Mouse (Mus musculus): Measurements from ENCODE around the gene Apol9b. TPM values are rescaled to one million over a fixed set of nuclear protein-coding genes. Genes with fewer than 3 reads are reported as not detected.
"Not testable (repeated sequence)": the region's sequence is repeated elsewhere in the genome, so short reads cannot be mapped to it uniquely, and the experiment has no call there.

Gene Apol9b
- not detected for total RNA-seq (2022)

DNA sequence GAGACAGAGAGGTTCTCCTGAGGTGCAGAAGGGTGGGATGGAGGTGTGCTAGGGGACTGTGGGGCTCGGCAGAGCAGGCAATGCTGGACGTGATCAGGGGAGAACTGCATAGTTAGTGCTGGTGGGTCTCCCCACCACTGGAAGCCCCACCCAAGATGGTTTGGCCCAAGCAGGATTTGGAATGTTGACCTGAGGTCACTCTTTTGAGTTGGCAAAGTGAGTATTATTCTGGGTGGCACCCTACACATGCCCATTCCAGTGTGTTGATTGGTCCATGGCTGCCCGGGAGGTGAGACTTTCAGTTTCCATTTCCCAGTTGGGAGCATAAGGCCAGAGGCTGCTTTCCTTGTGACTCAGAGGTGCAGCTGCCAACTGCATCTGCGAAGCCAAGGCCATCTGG is at the start of gene Apol9b:
Apol9b (plus strand) TSS at position 301 of the 400 bp plus-strand sequence.
- DNase-seq (ENCODE audit: low spot score in 2 of 2), result not testable (repeated sequence)

DNA sequence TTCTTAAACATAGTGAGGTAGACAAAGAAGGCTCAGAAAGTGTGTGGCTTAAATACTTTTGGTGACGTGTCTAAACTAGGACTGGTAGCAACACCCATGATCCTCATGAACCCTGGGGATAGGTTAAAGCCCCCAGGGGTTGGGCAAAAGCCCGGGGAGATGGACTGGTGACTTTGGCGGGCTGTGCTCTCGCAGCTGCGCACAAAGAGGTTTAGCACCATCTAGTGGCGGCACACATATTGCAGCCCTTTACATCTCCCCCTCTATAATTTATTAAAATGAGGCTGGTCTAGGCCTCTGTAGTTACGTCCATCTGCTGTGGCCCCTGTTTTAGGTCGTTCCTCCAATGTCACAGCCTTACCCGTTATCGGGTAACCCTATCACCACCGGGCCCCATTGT is 44.9 kb upstream of the Apol9b start:
- DNase-seq (ENCODE audit: low spot score in 2 of 2), result peak in 1 of 2 experiments; percentile 31

DNA sequence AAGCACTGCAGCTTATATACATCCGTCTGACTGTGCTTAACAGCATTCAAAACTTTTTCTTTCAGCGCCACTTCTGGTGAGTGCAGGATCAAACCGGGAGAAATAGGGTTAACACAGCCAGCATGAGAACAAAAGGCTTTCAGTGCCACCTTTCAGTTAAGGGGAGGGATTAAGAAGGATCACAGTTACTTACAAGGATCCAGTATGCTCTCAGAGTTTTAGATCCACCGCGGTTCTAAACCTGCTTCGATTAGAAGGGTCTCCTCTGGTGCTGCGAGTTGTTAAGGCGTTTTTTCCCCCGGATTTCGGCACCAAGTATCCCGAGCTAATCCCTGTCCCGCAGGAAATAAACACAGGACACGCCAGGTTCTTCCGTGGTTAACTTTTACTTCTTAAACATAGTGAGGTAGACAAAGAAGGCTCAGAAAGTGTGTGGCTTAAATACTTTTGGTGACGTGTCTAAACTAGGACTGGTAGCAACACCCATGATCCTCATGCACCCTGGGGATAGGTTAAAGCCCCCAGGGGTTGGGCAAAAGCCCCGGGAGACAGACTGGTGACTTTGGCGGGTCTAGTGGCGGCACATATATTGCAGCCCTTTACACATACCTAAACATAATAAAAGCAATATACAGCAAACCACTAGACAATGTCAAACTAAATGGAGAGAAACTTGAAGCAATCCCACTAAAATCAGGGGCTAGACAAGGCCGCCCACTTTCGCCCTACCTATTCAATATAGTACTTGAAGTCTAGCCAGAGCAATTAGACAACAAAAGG is 37.1 kb upstream of the Apol9b start:
- not testable (repeated sequence) for DNase-seq (ENCODE audit: low spot score in 2 of 2)

DNA sequence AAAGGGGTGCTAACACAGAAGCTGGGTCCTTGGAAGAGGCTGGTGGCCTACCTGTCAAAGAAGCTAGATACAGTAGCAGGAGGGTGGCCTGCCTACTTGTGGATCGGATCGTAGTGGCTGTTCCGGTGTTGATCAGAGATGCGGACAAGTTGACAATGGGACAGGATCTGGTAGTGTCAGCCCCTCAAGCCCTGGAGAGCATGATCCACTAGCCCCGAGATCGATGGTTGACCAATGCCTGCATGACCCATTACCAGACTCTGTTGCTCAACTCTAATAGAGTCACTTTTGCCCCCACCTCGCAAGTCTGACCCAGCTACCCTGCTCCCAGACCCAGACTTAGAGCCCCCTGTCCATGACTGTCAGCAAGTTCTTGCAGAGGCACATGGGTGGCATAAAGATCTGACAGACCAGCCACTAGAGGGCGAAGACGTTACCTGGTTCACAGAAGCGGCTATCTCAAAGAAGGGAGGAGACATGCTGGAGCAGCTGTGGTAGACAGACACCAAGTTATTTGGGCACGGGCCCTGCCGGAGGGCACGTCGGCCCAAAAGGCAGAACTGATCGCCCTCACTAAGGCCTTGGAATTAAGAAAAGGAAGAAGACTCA is 34.0 kb upstream of the Apol9b start:
- DNase-seq (ENCODE audit: low spot score in 2 of 2), result peak in 1 of 2 experiments; percentile 2

DNA sequence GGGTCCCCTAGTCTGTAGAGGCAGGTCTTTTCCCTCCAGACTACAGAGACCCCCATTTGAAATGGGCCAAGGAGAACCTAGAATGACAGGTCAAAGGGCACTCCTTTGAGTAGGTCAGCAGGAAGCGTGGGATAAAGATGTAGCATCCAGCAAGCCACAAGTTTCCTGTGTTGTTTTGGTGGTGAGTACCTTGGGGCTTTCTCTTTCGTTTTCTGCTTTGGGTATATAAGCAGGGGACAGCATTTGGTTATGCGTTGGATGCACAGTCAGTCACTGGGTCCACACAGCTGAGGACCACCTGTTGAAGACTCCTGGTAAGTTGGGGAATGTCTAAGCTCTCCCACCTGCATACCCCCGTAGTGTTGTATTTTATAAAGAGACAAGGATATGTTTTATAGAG is 30.2 kb upstream of the Apol9b start, which contains the start of gene Apol7e:
Apol7e (plus strand) TSS at position 202 of the 400 bp plus-strand sequence.
- DNase-seq (ENCODE audit: low spot score in 2 of 2), result not testable (repeated sequence)

DNA sequence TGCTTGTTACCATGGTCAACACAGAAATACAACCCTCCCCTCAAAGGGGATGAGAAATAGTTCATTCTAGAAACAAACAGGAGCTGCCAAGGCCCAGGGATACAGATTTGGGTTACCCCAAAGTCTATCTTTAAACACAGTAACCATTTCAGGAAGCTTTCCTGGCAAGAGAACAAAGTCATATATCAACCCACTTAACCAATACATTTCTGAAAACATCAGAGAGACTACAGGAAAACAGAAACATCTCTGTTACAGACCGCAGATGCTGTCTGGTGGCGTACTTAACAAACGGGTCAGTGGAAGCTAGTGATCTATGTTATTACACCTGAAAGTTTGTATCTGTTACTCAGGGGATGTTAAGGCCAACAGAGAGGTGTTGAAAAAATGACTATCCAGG is 23.5 kb upstream of the Apol9b start:
- not testable (repeated sequence) for DNase-seq (ENCODE audit: low spot score in 2 of 2)

DNA sequence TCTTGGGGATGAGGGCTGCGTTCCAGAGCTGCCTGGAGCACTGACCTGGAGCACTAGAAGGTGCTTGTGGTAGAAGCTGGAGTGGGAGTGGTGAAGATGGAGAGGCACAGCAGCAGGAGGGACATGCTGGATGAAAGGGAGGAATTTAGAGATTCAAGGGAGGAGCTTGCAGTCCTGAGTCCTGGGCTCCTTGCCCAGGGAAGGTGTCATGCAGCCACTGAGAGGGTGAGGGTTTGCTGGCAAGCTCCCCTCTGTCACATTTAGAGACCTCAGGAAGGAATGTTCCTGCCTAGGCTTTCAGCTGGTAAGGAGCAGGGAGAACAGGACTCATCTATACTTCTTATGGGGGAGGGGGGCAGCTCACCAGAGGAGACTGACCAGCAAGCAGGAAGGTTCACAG is 19.9 kb upstream of the Apol9b start:
- not testable (repeated sequence) for DNase-seq (ENCODE audit: low spot score in 2 of 2)

DNA sequence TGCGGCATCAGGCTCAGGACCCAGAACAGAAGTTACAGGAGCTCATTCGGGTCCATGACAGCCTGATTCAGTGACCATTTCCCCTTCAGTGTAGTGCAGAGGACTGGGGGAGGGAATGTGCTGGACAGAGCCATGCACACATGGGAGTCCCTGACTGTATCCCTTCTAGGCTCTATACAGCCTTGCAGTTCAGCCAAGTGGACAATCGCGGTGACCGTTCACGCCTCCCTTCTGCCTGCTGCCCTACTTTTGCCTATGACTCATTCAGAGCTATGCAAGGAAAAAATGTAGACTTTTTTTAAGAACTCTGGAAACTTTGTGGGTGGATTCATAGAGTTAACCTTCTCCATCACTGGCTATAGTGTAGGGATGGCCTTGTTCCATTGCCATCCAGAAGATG is 10.6 kb upstream of the Apol9b start:
- DNase-seq (ENCODE audit: low spot score in 2 of 2), result not testable (repeated sequence)

DNA sequence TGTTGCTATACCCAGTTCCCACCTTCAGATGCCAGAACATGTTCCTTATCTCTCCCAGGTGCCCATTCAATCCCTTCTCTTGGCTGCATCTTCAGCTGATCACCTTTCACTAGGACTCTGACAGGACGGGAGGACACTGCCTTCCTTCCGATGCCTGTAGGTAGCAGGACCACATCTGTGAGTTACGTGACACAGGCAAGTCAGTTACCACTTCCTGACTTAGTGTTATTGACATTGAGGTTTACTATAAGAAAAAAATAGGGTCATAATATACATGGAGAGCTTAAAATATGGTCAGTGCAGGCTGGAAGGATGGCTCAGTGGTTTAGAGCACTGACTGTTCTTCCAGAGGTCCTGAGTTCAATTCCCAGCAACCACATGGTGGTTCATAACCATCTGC is 7.3 kb upstream of the Apol9b start:
- not testable (repeated sequence) for DNase-seq (ENCODE audit: low spot score in 2 of 2)

DNA sequence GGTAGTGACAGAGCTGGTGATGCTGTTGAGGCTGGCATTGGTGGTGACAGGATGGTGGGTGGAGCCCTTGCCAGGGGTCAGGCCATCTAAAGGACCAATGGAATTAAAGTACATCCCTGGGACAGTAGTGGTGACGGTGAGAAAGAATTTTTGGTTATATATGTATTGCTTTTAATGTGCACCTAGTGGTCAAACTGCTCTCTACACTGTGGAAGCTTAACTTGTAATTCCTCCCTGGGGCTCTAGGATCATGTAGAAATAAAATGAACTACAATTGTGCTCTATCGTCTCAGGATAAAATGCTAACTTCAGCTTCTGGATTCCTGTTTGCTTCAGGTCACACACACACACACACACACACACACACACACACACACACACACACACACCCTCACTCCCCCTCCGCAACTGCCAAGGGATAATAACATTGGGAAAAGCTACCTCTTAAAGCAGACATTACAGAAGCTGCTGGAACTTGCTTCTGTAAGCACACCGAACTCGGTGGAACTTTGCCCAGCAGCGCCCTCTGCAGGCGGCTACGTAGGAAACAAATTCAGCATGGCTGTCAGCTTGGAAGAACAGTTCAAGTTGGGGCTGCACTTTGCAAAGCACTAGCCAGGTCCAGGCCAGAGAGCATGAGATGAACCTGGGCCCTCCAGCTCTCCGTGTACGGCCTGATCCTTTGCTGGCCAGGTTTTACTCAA is 4.5 kb upstream of the Apol9b start:
- DNase-seq (ENCODE audit: low spot score in 2 of 2), result not testable (repeated sequence)

DNA sequence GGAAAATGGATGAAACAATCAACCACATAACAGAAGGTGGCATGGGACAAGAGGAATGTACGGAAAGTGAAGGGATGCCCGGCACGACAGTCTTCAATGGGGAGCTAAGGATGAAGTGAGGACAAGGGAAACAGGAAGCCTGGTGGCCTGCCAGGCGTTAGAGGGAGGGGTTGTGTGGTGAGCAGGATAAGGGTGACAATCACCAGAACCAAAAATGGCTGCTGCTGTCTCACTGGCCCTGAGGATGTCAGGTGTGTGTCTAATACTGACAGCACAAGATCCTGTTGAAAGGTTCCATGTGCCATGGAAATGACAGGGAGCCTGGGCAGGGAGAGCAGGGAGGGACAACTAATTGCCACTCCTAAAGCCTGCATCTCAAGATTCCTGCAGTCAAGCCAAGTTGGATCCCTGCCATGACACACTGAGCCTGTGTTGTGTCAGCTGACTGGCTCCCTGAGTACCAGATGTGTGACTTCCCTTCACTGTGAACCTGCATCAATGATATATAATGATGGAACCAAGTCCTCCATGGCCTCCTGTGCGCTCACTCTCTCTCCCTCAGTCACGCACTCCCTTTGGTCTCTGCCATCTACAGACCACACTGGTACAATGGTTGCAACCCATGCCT is 3.3 kb upstream of the Apol9b start:
- not testable (repeated sequence) for DNase-seq (ENCODE audit: low spot score in 2 of 2)

DNA sequence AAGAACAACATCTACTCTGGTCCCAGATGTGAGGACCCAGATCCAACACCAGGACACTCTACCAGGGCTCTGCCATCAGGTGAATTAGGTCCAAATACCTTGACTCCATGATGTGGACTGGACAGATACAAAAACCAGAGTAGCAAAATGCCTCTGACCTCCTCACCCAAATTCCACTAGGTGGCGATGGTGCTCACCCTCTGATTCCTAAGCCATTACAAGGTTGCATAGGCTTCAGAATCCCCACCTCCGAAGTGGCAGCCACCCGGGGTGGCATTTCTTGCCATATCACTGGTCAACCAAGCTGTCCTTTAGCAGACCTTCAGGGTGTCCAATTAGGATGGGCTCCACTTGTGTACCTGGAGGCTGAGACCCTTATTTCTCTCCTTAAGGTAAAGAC is 1.7 kb upstream of the Apol9b start:
- DNase-seq (ENCODE audit: low spot score in 2 of 2), result not testable (repeated sequence)

DNA sequence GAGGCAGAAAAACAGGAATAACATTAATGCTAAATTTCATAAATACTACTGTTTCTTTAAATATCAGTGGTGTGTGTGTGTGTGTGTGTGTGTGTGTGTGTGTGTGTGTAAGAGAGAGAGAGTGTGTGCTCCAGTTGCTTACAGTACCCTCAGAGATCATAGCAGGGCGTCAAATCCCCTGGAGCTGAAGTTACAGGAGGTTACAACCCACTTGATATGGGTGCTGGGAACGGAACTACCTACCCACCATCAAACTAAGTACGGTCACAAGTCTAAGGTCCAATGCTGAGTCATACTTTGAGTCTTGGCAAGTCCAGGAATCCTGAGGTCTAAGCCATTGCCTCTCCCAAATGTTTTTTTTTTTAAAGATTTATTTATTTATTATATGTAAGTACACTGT is 1.1 kb upstream of the Apol9b start:
- DNase-seq (ENCODE audit: low spot score in 2 of 2), result not testable (repeated sequence)

DNA sequence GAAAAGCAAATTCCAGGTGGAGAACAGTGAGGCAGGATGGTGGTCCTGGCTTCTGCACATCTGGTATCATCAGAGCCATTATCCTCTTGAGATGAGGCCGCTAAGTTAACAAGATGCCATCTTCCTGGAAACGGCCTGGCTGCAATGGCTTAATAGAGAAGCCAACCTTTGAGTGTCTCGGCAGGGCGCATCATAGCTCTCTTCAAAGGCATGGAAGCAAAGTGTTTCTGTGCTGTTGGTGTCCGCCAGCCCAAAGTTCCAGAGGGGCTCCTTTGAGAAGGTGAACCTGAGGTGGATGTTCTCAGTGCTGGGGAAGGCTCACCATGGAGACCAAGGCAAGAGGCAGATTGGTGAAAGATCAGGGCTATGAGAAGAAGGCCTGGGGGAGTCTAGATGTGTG is 2.8 kb downstream of the Apol9b start:
- DNase-seq (ENCODE audit: low spot score in 2 of 2), result no peak

DNA sequence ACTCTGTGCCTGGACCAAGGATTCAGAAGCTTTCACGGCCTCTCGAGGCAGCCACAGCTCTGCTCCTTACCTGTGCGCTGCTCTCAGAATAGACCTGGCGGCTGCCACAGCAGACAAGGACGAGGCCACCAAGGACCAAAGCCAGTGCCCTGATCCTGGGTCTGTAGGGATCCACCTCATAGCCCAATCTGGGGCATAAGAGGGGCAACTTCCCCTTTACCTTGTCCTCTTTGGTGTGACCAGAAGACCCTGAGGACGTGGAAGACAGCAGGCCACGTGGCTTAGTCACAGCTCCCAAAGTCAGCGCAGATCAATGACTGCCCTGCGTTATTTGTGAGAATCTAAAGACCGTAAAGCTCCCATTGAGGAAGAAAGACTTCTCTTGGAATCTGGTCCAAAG is 4.0 kb downstream of the Apol9b start:
- not testable (repeated sequence) for DNase-seq (ENCODE audit: low spot score in 2 of 2)

DNA sequence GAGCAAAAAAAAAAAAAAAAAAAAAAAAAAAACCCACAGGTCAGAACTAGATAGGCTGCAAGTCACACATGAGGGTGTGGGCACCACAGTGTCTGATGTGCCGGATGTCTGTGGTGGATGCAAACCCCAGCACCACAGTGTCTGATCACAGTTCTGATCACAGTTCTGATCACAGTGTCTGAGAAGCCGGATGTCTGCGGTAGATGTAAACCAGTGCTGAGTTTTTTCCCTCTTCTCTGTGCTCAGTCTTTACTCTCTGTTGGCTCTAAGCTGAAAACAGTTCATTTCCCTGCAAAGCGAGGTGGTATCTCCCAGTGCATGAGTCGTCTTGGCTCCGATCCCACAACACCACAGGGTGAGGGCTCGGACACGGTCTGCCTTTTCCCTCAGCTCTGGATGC is 4.5 kb downstream of the Apol9b start:
- DNase-seq (ENCODE audit: low spot score in 2 of 2), result not testable (repeated sequence)

DNA sequence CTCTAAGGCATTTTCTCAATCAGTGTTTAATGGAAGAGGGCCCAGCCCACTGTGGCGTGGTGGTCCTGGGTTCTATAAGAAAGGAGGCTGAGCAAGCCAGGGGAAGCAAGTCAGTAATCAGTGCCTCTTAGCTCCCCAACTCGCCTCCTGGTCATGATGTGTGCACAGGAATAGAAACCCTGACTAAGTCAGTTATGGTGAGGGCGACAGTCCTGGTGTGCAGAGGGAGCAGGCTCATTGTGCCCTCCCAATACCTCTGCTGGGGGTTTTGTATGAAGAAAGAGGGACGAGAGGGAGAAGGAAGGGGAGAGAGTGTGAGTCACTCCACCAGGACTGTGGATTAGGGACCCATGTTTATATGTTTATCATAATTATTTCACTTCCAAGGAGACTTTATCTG is 5.1 kb downstream of the Apol9b start:
- not testable (repeated sequence) for DNase-seq (ENCODE audit: low spot score in 2 of 2)

DNA sequence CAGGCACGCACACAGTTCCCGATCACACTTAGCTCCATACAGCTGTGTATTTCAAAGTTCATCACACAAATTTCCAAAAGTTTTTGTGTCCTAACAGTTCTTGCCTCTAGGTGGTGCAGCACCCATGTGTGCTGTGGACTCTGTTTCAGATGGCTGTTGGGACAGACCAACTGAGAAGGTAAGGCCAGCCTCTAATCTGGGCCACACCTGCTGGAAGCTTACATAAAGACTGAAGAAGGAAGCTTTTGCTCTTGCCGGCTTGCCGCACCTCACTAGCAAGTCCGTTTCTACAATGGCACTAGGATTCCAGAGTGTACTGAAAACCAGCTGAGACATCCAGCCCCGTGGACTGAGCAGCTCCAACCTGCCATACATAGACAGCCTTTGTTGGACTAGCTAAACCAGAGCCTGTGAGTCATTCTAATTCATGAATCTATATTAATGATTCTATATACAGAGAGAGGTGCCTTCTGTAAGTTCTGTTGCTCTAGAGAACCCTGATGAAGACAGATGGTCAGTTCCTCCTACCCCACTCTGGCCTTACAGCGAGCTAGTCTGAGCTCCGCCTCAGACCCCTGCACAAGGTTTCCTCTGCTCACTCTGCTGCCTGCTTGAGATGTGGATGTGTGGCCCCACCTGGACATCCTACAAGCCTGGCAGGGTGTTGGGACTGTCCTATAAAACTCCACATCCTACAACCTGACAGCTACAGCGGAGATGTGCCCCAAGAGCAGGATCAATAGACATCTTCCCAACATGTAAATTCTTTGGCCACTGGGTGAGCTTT is 11.9 kb downstream of the Apol9b start:
- DNase-seq (ENCODE audit: low spot score in 2 of 2), result no peak

DNA sequence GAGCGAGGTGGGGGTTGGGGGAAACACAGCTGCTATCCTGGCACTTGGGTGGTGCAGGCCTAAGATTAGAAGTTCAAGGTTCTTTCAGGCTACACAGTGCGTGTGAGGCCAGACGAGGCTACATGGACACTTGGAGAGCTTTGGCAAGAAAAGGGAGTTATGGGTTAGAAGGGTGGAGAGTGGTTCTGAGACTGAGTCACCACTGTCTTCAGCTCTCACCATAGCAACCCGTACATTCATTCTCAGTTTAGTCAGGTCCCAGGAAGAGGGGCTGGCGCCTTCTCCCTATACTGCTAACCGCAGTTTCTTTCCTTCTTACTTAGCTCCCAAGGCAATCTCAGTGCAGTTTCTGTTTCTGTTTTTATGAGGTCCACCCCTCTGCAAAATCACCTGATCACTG is 12.7 kb downstream of the Apol9b start:
- not testable (repeated sequence) for DNase-seq (ENCODE audit: low spot score in 2 of 2)

DNA sequence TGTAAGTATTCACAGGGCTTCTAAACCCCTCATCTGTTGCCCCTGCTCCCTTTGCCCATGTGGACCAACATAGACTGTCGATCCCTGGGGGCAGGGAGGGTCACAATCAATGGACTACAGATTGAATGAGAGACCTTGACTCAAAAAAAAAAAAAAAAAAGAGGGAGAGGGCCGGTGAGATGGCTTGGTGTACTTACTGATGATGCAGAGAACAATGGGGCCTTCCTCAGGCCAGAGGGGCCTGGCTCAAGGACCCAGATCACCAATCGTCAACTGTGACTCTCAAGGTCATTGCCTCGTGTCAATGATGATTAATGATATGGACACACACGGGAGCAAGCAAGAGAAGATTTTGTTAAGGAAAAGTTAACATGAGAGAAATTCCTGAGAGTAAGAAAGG is 15.8 kb downstream of the Apol9b start:
- DNase-seq (ENCODE audit: low spot score in 2 of 2), result no peak

DNA sequence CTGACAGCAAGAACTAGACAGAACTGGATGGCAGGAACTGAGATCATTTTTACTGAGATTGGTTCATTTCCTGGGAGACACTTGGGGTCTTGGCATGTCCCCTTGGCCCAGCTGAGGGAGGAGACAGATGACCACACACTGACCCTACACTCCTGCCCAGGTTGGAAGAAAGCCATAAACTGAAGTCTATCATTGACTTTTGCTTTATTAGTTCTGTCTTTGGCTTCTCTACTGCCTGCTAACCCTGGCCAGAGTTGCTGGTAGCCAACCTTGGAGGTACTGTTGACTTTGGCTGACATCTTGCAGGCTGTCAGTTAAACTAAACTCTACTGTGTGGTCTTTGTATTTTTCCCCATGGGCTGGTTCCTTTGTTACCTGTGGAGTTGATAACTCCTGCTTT is 16.2 kb downstream of the Apol9b start:
- no peak for DNase-seq (ENCODE audit: low spot score in 2 of 2)

Data from layer of hippocampus, adult 8-10 months (tissue).